Mouse (Mus musculus) lung, postnatal 36 days (tissue): Measurements from ENCODE around the gene Dph2.

Source experiments
- DNase-seq: peaks from one replicate; pipeline ENCODE4 v3.0.0; 2022; ENCODE audit warnings: mixed read lengths

Dph2 gene

DNA sequence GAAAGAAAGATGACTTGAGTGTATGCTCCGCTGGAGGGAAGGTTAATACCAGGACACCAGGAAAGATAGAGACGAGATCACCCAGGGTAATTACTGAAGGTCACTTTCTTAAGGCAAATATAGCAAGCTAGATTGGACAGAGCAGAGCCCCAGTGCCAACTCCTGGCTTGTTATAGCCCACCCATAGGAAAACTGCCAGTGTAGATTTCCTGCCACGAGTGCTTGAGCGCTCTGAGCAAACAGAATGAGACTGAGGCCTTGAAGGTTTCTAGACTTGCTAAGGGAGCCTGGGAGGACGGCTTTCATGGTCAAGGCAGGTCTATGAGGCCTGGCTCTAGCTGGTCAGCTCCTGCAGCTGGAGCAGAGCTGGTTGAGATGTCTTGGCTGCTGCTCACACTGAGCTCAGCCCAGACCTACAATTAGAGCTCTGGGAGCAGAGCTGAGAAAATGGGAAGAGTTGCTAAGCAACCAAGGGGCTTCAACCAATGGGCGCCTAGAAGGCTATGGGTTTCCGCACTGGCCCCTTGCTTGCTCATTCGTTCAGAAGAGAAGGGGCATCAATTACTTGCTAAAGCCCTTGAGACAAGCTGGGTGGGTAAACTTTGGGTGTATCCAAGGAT lies 17.1 kb upstream of the Dph2 start:
- no peak for DNase-seq

DNA sequence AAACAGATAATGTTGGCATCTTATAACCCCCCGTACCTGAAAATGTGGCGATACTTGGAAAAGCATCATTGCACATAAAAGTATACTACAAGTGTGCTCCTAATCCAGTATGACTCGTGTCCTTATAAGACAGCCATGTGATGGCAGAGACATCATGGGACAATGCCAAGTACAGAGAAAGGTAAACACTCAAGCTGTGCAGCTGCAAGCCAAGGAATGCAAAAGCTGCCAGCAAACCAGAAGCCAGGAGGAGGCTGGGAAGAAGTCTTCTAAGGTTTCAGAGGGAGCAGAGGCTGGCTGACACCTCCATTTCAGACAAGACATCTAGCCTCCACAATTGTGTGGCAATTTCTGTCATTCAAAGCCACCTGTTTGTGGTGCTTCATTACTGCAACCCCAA lies 14.4 kb upstream of the Dph2 start:
- DNase-seq: peak; percentile 87

DNA sequence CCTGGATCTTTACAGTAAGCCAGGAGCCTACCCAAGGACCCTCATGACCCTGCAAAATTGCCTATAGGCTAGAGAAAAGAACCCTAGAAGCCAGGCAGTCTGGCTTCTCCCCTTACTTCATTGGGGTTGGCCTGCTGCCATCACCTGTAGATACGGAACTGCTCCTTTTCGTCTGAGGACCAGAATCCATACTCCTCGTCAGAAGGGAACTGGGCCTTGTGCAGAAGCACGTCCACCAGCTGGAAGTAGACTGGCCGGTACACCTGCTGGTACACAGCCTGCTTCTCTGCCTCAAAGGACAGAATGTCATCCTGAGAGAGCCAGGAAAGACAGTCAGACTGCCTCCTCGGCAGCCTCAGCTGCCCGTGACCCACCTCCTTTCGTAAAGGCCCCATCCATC lies 12.9 kb upstream of the Dph2 start:
- no peak for DNase-seq

DNA sequence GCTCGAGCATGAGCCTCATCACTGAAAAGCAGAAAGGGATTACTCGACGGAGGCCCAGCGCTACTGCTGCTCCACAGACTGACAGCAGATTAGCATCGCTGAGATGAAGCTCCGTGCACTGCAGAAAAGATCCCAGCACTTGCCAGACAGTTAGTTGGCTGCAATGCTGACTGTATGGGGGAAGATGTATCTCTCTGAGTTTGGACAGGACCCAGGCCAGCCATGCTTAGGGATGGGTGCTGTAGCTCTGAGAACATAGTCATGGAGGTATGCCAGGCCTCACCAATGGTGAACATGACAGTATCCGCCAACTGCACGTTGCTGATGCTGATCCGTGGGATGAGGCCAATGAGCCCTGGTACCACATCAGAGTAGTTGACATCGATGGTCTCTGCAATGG lies 12.3 kb upstream of the Dph2 start:
- DNase-seq: no peak

DNA sequence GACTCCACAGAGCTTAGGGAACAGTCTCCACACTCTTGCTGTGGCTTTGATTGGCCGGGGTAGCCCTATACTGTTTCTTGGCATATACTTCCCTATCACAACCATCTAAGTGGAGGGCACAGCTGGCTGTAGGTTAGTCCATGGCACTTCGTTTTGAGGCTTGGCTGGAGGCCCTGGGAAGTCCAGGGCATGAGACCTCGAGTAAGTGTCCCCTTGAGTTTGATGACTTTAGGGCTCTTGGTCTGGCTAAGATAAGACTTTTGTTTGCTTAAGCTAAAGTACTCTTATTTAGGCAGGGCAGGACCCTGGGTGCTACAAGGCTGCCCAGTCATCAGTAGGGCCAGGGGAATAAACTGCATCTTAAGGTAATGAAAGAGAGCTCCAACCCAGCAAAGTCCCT lies 6.3 kb upstream of the Dph2 start:
- DNase-seq: peak; percentile 76

DNA sequence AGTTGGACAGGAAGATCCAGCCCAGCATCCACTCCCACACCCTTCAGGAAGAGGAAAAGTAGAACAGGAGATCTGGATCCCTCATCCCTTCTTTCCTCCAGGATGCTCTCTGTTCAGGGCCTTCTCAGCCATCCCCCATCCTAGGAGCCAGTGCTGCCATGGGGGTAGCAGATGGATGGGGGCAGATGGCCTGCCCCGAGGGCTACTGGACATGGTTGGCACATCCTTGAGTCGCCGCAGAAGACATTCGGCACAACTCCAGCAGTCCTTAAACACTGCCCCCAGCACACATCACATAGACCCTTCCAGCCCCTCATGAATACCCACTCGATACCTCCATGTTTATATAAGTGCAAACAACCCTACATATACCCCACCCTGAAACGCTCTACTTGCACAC lies 4.2 kb upstream of the Dph2 start:
- DNase-seq: no peak

DNA sequence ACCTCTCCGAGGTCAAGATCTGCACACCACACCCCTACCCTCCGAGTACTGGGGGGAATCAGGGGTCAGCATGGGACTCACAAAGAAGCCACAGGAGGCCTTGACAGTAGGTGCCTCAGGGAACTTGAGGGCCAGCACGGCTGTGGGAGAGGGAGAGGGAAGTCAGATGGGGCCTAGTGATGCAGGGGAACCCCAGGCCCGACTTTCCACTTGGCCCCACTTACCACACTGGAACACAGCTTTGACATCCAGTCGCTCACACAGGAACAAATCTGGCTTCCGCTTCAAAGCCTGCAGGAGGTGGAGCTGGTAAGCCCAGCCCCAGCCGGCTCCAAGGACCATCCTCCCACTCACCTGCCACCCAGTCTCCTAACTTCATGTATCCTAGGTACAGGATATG lies 3.5 kb upstream of the Dph2 start:
- no peak for DNase-seq

DNA sequence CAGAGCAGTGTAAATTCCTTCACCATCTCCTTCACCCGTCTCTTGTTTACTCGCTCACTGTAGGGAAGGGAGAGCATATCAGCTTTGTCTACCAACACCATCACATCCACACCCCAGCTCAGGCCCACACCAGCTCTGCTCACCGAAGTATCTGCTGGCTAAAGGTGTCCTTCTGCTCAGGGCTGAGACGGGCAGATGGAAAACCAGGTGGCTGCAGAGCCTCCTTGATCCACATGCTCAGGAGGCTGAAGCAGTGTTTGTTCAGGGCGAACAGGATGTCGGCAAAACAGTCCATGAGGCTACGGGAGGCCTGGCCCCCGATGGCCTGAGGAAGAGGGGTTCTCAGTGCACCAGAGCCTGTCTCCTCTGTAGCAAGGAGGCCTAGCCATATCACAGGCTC lies 2.8 kb upstream of the Dph2 start:
- DNase-seq: no peak

DNA sequence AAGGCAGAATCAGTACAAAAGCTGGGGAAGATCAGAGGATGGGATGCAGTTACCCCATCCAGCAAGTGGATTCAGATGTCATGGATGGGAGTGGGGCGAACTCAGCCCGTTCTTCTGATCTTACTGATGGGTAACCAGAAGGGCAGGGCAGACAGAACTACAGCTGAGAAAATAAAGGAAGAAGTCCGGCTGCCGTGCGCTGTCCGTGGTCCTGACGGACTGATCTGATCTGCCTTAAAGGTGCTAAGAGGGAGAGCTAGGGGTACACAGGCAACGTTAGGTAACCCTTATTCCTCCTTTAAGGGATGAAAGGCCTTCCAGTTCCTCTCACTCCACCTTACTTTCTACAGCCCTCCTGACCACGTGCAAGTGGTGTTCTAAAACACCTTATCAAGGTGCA lies 1.5 kb upstream of the Dph2 start:
- DNase-seq: peak; percentile 71

DNA sequence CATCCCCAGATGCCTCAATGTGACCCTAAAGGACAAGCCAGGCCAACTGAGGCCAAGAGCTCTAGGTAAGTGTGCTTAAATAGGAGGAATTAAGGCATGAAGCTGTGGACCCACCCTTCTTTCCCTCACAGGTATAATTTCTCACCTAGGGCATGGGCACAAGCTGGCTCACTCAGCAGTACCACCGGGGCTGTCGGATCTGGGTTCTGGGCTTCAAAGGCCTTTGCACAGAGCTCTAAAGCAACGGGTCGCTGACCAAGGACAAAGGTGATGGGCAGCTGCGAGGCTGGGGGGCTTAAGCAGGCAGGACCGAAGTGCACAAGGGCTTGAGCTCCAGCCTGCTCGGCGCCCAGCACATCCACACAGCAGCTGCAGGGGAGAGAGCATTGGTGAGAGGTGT lies 1.1 kb downstream of the Dph2 start:
- DNase-seq: no peak

DNA sequence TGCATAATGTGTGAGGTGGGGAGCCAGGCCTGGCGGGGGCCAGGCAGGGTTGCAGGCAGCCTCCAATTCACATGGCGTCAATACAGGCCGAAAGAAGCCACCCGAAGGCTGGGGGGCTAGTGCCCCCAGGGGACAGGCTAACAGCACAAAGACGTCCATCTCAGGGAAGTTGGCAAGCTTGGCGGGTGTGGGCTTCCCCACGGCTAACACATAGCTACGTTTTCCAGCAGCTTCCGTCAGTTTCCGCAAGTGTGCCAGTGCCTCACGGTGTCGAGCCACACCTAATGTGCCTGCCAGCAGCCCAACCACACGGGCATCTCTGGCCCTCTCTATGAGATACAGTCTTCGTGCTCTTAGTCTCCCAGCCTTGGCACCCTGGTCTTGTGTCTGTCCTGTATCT lies 1.8 kb downstream of the Dph2 start:
- DNase-seq: no peak

DNA sequence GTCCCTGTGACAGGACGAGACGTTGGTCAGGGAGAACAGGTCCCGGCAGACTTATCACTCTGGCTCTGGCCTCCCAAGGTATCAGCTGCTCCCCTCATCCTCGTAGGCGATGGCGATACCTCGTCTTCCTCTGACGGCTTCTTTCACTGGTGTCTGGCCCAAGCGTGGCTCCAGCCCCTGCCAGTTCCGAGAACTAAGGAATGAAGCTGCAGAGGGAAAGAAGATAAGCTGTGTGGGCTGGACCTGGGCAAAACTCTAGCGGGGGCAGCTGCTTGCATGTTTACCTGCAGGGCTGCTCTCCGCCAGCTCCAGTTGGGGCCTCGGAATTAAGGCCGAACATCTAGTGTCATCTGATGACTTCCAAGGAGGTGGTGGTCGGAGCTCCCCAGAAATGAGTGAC lies 2.4 kb downstream of the Dph2 start:
- DNase-seq: no peak

DNA sequence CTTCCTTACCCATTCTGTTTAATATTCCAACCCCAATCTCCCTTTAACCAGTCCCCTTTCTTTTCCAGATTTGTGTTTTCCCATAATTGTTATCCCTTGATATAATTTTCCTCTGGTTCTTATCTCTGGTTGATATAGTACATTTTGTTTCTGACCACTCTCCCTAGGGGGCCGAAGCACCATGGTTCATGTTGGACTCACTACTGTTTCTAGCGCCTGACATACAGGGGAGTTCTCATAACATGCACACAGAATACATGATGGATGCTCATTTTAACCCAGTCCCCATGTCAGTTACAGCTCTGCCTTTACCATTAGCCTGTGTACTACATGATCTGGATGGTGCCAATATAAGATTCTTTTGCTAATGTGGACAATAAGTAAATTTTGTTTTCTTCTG lies 3.9 kb downstream of the Dph2 start:
- DNase-seq: no peak

DNA sequence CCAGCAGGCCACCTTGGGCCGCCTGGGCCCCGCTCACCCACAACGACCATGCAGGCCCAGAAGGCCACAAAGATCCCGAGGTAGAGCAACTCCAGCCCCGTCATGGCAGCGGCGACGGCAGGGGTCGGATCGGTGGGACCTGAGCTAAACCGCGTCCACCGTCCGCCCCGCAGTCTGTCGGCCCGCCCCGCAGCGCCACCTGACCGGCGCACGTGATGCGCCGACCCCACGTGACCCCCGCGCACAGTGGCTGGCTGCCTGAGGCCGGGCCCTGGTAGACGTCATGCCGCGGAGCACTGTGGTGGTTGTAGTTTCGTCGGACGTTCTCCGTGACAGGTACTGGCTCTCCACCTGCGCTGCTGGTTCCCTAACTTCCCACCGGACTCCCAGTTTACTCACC lies 4.7 kb downstream of the Dph2 start, which contains the start of gene Atp6v0b:
TSS of gene Atp6v0b (minus strand) at position 201 of the 400 bp plus-strand sequence.
- DNase-seq: peak; percentile 97

DNA sequence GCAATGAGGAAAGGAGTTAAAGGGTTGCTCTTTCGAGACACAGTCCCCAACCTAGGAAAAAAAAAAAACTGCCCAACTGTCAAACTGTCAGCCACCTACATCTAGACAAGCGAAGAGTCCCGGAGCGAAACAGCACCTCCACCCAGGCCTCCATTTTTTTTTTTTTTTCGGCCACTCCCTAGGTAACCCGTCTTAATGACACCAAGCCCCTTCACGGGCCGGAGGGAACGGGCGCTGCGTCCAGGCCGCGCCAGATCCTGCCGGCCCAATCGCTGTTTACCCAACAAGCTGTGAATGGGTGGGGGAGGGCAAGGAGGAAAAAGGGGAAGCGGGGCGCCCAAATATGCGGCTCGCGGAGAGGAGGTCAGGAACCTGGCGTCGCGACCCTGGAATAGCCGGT lies 5.2 kb downstream of the Dph2 start:
- peak; percentile 52 for DNase-seq

DNA sequence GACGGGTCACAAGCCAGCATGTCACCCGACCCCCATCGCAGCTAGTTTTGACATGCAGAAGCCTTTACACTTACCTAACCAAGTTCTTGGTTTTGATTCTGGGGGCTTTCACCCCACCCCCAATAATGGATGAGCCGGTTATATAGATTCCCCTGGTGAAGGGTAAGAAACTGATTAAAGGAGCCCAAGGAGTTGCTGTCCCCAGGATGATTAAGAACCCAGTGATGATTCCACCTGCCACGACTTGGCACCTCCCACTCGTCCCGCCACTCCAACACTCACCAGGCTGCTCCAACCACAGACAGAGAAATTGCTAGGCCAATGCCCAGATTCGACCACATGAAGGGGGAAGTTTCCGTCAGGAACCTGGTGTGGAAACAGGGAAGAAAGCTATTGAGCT lies 5.8 kb downstream of the Dph2 start:
- no peak for DNase-seq

DNA sequence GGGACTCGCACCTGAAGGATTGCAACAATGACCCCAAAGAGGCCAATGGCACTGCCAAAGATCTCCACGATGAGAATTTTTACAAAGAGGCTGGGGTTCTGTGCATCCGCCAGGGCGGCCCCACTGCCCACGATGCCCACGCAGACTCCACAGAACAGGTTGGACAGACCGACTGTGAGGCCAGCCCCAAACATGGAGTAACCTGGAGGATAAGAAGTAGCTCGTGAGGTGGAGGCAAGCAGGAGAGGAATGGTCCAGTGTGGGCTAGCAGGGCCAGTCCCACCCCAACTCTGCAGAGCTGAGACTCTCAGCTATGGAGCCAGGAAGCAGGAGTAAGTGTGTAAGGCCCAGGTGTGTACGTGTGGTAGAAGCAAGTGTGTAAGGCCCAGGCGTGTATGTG lies 6.7 kb downstream of the Dph2 start:
- DNase-seq: no peak

DNA sequence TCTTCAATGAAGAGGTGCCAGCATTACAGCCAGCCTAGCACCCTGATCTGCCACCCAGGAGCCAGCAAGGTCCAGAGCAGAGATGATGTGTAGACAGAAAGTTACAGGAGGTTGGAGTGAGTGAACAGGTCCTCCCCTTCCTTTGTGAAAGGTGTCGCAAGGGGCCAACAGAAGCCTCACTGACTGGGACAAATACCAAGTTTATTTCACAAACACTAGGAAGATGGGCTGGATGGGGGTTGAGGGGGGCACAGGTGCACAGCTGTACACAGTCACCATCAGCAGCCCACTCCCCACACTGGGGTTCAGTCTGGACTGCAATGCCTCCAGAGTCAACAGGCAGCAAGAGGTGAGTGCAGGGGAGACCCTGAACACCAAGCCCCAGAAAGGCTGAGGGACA lies 7.7 kb downstream of the Dph2 start:
- no peak for DNase-seq

DNA sequence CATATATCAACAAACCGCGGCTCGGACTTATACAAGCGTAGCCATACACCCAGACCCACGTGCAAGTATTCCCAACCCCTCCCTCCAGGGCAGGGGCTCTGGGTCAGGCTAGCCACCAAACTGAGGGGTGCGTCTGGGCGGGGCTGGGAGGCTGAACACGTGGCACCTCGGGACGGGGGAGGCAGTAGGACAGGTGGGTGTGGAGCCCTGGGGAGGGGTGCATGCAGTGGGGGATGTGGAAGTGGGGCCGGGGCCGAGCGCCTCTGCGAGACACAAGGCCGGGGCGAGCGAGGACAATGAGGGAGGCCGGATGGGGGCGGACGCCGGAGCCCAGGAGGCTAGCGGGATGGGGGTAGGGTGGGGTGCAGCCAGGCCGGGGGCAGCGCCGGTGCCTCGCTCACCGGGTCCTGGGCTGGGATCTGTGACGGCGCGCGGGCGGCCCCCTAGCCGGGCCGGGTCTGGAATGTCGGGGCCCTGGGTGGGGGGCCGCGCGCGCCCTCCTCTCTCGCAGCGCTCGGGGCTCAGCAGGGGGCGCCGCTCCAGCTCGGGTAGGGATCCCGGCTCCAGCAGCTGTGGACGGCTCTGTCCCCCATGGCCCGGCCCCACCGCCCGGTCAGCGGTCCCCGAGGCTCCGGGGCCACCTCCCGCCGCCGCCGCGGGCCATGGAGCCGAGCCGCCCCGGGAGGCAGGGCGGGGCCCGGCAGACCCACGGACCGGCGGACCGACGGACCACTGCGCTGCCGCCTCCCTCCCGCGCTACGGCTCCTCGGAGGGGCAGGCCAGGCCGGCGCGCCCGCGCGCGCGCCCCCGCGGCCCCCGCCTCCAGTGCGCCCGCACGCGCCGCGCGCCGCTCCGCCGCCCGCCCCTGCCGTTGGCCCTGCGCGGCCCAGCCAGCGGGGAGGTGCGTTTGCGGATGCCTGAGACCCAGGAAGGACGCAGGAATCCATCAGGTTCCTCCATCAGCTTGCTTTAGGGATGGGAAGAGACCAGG lies 8.8 kb downstream of the Dph2 start, which contains the start of gene B4galt2:
TSS of gene B4galt2 (minus strand) at position 787 of the 991 bp plus-strand sequence.
- DNase-seq: no peak

DNA sequence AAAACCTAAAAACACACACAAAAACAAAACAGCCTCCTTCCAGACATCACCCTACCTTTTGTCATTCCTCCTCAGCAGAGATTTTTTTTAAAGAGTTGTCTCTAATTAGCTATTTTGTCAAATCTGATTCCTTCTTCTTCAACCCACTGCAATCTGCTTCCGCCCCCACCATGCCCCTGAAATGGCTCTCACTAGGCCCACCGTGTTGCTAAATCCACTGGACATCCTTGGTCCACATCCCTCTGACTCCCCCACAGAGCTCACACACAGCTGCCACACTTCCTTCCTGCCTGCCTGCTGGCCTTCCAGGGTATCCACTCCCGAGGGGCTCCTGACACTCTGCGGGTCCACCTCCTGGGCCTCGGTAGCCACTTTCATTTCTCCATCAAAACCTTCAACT lies 13.1 kb downstream of the Dph2 start:
- DNase-seq: no peak

DNA sequence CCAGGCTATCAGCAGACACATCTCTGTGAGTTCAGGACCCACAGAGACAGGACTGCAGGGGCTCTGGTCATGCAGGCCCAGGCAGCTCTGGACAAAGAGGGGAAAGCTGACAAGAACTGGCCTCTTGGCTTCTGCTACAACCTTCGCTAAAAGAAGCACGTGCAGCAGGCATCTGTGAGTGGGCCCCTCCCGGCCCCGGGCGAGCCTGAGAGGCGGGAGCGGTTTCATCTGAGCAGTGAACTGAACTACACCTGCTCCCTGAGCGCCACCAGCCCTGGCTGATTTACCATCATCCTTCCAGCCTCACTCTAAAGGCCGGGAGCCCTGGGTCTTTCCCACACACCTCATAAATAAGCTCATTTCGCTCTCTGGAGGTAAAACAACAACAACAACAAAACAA lies 13.5 kb downstream of the Dph2 start:
- DNase-seq: no peak

DNA sequence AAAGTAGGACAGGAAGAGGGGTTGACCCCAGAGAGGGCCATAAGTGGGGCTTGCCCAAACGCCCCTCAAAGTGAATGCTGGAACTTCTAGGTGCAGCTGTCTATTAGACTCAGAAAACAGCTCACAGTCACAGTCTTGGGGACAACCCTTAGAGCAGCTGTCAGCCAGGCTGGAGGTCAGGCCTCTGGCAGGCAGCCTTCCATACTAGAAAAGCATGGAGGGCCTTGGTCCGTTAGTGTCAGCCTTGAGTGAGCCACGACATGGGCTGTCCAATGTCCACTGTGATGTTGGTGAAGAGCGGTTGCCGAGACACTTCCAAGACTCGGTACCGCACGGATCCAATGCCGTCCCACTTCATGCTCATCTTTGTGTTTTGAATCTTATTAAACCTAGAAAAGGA lies 18.2 kb downstream of the Dph2 start:
- no peak for DNase-seq

DNA sequence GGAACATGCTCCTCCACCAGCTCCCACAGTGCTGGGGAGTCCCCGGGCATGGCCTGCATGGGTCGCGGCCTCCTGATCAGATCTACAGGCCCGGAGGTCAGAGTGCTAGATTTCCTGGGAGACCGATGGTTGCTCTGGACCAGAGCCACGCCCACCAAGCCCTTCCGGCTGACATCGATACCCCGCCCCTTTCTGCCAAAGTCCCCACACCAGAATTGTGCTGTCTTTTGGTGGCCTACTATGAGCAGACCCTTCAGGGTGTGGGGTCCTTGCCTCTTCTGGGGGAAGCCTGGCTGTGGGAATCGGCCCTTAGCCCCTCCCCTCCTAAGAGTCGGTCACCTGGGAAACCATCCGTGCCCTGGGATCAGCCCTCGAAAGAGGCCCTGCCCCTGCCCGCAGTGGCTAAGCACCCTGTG lies 19.4 kb downstream of the Dph2 start, which contains the start of gene Ccdc24:
TSS of gene Ccdc24 (minus strand) at position 87 of the 416 bp plus-strand sequence.
- DNase-seq: peak; percentile 32

DNA sequence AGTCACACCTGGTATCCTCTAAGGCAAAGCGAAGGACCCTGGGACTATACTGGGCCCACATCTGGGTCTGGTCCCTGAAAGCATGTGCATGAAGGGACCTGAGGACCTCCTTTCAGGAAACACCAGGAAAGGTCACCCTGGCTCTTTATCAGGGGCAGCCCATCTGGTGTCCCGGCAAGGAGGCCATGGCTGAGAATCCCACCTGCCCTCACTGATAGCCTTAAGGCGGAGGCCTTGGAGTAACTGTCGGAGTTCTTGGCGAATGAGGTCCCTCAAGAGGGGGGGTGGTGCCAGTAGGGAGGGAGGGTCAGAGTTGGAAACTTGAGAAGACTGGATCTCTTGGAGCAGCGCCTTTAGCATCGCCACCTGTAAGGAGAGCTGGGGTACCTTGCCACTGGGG lies 20.0 kb downstream of the Dph2 start:
- DNase-seq: no peak
